Mouse (Mus musculus): Measurements from ENCODE around the gene Cd9.

GRCm38 (mm10) chr6:125454299-125454698 is 40.3 kb downstream of the Cd9 start:
- TF ChIP-seq CTCF (IDR thresholded peaks at IDR 0.05; ENCODE audit: low read depth) (no peak), EP300 (IDR thresholded peaks at IDR 0.05; ENCODE audit: low read depth) (no peak)

Data from liver, postnatal 0 days (tissue).